Mouse (Mus musculus) ZHBTc4 (cell line): ENCODE measurements around the gene Aadac.
A peak's percentile ranks its signal among the peaks of the same experiment; 100 is the strongest.

Source experiments
- DNase-seq: peaks from one replicate; pipeline ENCODE4 v3.0.0-alpha.2; 2011; ENCODE audit warnings: low read depth, low spot score

Gene Aadac

DNA sequence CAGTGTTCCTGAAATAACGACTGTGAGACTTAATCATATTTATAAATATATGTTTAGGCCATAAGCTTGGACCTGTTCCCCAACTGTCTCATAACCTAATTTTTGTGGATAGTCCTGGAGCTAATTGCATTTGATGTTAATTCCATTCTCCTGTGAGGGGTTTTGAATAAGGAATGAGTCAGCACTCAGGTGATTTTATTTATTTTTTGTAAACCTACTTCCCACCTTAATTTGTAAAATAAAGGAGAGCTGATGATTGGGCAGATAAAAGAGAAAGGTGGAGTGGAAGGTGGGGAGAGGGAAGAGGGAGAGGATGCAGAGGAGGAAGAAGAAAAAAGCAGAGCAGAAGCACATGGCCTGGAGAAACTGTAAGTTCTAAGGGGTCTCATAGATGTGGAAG, at the start of gene Aadac:
Gene Aadac, plus strand, starts transcription at position 301 of the 400 bp plus-strand sequence.
- DNase-seq: no peak

DNA sequence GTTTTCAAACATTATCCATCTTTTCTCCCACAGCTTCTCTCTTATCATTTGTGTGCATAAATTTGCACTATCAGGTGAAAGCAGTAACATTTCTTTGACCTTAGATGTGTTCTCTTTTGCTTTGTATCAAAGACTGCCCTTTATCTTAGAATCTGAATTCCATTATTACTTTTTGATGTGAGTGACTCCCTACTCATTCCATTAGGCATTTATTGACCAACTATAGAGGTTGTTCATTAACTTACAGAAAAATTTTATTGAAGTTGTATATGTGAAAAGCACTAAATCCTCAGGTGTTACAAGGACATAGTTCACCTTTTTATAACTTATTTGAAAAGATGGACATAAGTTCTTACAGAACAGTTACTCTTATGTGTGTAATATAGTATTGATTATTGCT, 21.9 kb upstream of the Aadac start:
- DNase-seq: no peak

GRCm38 (mm10) chr3:60006443-60006842, 19.1 kb upstream of the Aadac start, which contains the start of gene Aadacl2:
Gene Aadacl2 (plus strand): TSS chr3:60006743.
- DNase-seq: no peak

DNA sequence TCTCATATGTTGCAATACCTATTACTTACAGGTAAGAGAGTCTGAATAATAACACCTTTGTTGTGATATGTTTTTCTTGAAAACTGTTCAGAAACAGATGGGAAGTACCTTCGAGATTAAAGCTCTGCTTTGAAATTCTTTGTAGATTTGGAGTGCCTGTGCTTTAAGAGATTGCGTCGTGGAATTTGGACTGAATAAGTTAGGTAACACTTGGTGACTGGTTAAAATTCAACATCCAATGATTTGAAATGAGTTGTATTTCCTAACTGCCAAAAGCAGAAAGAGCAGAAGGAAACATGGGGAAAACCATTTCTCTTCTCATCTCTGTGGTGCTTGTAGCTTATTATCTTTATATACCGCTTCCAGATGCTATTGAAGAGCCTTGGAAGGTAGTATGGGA, 6.0 kb downstream of the Aadac start:
- DNase-seq: no peak

- DNase-seq: no peak
Measured at GRCm38 (mm10) chr3:60046221-60046913, 20.9 kb downstream of the Aadac start.

GRCm38 (mm10) chr3:60053231-60053927, 27.9 kb downstream of the Aadac start:
- DNase-seq: no peak

DNA sequence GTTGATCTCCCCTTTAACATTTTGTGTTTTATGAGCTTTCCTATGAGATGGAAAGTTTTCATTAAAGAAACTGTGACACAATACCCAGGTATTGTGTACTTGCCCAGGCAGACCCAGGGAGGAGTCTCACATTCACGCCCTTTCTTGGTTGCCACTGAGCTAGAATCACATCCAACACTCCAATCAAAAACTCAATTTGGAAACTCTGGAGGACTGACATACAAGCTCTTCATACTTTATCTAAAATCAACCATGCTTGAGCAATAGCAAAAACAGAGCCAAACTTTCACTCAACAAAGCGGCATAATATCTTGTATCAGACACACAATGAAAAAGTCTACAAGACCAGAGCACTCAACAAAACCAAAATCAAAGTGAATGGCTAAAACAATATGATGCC, 28.4 kb downstream of the Aadac start:
- no peak for DNase-seq

GRCm38 (mm10) chr3:60056451-60056850, 30.9 kb downstream of the Aadac start:
- DNase-seq: peak; percentile 23

- no peak for DNase-seq
Measured at GRCm38 (mm10) chr3:60057070-60057808, 31.7 kb downstream of the Aadac start.

DNA sequence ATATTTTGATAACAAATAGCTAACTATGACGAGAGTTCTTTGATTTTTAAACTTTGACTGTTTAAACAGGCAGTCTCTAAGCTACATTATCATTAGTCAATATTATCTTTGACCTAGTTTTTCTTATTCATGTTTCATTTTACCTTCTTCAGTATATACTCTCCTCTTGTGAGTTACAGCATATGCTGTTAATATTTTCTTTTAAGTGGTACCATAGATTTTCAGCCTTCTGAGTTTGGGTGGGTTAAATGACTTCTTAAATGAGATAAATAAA, 32.2 kb downstream of the Aadac start:
- no peak for DNase-seq

- no peak for DNase-seq
Measured at GRCm38 (mm10) chr3:60078883-60079415, 53.4 kb downstream of the Aadac start.

GRCm38 (mm10) chr3:60080572-60080971, 55.1 kb downstream of the Aadac start:
- no peak for DNase-seq

GRCm38 (mm10) chr3:60081648-60082047, 56.1 kb downstream of the Aadac start, which contains the start of gene Sucnr1:
Gene Sucnr1 (plus strand): TSS chr3:60081869.
- no peak for DNase-seq

DNA sequence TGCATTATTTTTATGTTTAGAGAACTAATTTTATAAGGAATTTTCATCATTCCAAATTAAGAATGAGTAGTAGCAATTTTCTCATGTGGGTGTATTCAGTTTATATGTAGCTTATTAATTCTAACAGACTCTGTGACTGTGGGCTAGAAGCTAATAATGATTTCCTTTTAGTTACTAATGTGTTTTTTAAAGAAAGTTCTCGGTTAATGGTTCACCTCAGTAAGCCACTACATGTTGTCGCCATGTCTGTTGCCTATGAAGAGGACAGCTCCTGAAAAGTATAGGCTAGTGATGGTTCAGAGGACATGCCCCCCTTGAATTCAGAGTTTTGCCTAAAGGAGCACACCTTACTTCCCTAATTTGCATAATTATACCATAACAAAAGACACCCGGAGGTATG, 57.2 kb downstream of the Aadac start:
- DNase-seq: no peak

DNA sequence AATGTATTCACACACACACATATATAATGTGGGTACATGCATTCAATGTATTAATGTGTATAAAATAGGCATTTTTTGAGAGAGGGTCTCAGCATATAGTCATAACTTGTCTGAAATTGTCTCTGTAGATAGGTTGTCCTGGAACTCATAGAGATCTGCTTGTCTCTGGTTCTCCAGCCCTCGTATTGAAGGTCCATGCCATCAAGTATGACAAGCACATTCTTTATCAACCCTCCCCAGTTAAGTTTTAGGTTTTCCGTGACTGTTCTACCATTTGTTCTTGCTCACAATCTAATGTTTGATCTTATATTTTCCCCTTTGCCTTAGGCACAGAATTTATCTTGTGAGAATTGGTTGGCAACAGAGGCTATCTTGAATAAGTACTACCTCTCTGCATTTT, 60.2 kb downstream of the Aadac start:
- DNase-seq: no peak
